Mouse (Mus musculus) thymus, adult 2 months (tissue): ENCODE measurements around the gene Gm49721.
"Not testable (repeated sequence)": the region's sequence is repeated elsewhere in the genome, so short reads cannot be mapped to it uniquely, and the experiment has no call there.

Source experiments
- CTCF ChIP-seq: fragments of 200-500 bp; IDR thresholded peaks from 2 replicates; pipeline ENCODE4 v1.5.1; 2012; ENCODE audit warnings: mild to moderate bottlenecking, control low read depth, low read length, moderate library complexity, borderline replicate concordance; ENCODE audit not compliant: control insufficient read depth, poor library complexity, insufficient read depth; ENCODE audit errors: extremely low read depth
- POLR2A ChIP-seq: fragments of 200-500 bp; IDR thresholded peaks from 2 replicates; pipeline ENCODE4 v1.6.1; 2012; ENCODE audit warnings: mild to moderate bottlenecking, low read length, control low read depth, moderate library complexity; ENCODE audit not compliant: control insufficient read depth, poor library complexity, insufficient read depth; ENCODE audit errors: extremely low read depth

DNA sequence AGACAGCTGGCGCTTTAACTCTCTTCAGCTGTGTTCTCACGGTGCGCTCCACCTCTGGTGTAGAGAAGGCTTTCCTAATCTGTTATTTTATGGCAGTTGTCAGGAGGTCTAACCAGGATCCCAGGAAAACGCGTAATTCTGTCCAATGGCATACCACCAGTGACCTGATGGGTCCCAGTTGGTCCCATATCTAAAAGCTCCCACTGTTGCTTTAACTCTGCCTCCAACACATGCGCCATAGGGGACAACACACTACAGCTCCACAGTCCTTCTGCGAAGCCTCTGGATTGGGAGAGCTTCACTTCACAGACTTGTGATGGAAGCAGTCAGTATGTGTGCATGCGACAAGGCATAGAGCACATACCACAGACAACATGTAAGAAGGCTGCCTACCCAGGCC is 1.4 kb downstream of the Gm49721 start:
- not testable (repeated sequence) for TF ChIP-seq CTCF, POLR2A
